In the genomic region with DNA sequence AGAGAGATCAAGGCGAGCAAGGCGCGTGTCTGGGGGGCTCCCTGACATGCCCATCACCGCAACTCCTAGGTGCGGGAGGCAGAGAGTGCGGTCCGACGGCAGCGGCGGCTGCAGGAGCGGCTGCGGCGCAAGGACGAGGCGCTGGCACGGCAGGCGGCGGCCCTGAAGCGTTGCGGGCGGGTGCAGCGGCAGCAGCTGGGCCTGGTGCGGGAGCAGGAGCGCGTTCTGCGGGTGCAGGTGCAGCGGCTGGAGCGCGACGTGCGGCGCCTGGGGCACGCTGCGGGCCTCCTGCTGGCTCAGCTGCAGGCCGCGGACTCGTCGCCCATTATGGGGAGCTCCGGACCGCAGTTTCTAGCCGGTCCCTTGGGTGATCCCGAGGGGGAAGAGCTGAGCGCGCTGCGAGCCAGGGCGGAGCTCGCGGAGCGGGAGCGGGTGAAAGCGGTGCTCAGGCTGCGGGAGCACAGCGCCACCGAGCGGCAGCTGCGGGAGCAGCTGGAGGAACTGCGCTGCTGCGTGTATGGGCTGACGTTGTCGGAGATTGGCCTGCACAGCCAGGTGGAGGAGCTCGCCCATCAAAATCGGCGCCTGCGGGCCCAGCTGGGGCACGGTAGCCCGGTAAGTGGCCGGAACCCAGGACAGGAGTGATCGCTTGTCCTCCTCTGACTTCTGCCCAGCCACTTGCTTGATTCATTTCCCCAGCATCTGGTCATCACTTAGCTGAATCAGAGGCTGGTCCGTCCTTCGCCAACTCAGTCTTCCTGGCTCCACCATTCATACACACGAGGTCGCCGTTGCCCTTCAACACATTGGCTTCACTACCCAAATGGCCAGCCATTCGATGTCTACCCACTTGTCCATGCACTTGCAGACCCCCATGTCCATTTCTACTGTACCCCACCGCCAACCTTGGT, we compare ENCODE assay signal across 8 mouse cellular contexts.
DNase-seq lines count a peak whose midpoint lies in the region; ATAC-seq and TF ChIP-seq lines count a peak whose summit lies in the region.

No protein-coding gene starts in this region.

- peak overlapping the region; percentile 55 for H3K4me2 ChIP-seq in liver, embryonic 11.5 days
- H3K4me2 ChIP-seq in neural tube, embryonic 13.5 days, result peak overlapping the region; percentile 66

- H3K4me1 ChIP-seq in liver, embryonic 11.5 days (replicated peaks; ENCODE audit: control insufficient read depth, insufficient read depth, low read length), result no peaks in the 10 kb centered on the region
- H3K4me1 ChIP-seq in neural tube, embryonic 13.5 days (replicated peaks), result peaks cover 23% of the 10 kb centered on the region
- H3K4me1 ChIP-seq in thymus, adult 2 months (replicated peaks; ENCODE audit: control insufficient read depth, insufficient read depth, low read length), result peaks cover 4% of the 10 kb centered on the region; the same call in 1 of the 2 replicates

- DNase-seq in lung, adult 18-20 months, result peak; percentile 3 to 6
- no peak for DNase-seq in lung, postnatal 25 days (ENCODE audit: low spot score)
- peak; percentile 87 to 89 for DNase-seq in cerebellum, postnatal 14 days
- peak; percentile 75 to 77 for DNase-seq in frontal cortex, postnatal 25 days (ENCODE audit: low spot score in 2 of 2)
- peak; percentile 46 for DNase-seq in kidney, postnatal 10 days
- DNase-seq in liver, embryonic 11.5 days (ENCODE audit: low spot score), result peak; percentile 44
- peak; percentile 51 for DNase-seq in thymus, adult 2 months

- no peak overlapping the region for H3K9ac ChIP-seq in liver, embryonic 11.5 days (ENCODE audit: low read depth, low read length)
- peak overlapping the region; percentile 71 for H3K9ac ChIP-seq in neural tube, embryonic 13.5 days

- TF ChIP-seq CTCF in thymus, adult 2 months (IDR thresholded peaks at IDR 0.05; ENCODE audit: borderline replicate concordance, control insufficient read depth, extremely low read depth, insufficient read depth, low read length, poor library complexity), result peak; percentile 55; the same call in 1 of the 2 replicates

- no peaks in the 10 kb centered on the region for H3K36me3 ChIP-seq in liver, embryonic 11.5 days (ENCODE audit: control insufficient read depth, insufficient read depth, low read length)
- H3K36me3 ChIP-seq in neural tube, embryonic 13.5 days, result no peaks in the 10 kb centered on the region
- no peaks in the 10 kb centered on the region for H3K36me3 ChIP-seq in thymus, adult 2 months (ENCODE audit: control insufficient read depth, insufficient read depth, low read length)

- no peak for TF ChIP-seq POLR2A in thymus, adult 2 months (IDR thresholded peaks at IDR 0.05; ENCODE audit: control insufficient read depth, extremely low read depth, insufficient read depth, low read length, poor library complexity)

- peaks cover 37% of the 10 kb centered on the region for H3K27me3 ChIP-seq in liver, embryonic 11.5 days (replicated peaks; ENCODE audit: control insufficient read depth, insufficient read depth, low read length)
- H3K27me3 ChIP-seq in neural tube, embryonic 13.5 days, result peaks cover 59% of the 10 kb centered on the region
- peaks cover 13% of the 10 kb centered on the region; the same call in 1 of the 2 replicates for H3K27me3 ChIP-seq in thymus, adult 2 months (ENCODE audit: control insufficient read depth, insufficient read depth, low read length)

- no peak for ATAC-seq in liver, embryonic 11.5 days (replicated peaks; ENCODE audit: low FRiP score)
- peak; percentile 92 for ATAC-seq in neural tube, embryonic 13.5 days (ENCODE audit: low read depth)

- 10% methylated on average over 73 of the region's 75 CpGs for WGBS in liver, embryonic 11.5 days
- WGBS in neural tube, embryonic 13.5 days, result 6% methylated on average over 75 of the region's 75 CpGs
- 10% methylated on average over 75 of the region's 75 CpGs for WGBS in thymus, adult 2 months

- peak overlapping the region; percentile 36 for H3K4me3 ChIP-seq in liver, embryonic 11.5 days (ENCODE audit: low read depth, low read length)
- H3K4me3 ChIP-seq in neural tube, embryonic 13.5 days, result peak overlapping the region; percentile 48
- H3K4me3 ChIP-seq in thymus, adult 2 months (ENCODE audit: control insufficient read depth, insufficient read depth, low read length), result no peak overlapping the region

- no peak overlapping the region for H3K27ac ChIP-seq in liver, embryonic 11.5 days (ENCODE audit: low read depth, low read length)
- peak overlapping the region; percentile 84 for H3K27ac ChIP-seq in neural tube, embryonic 13.5 days (replicated peaks)
- no peak overlapping the region for H3K27ac ChIP-seq in thymus, adult 2 months (ENCODE audit: control insufficient read depth, insufficient read depth, low read length)

- no peaks in the 10 kb centered on the region for H3K9me3 ChIP-seq in liver, embryonic 11.5 days (ENCODE audit: control insufficient read depth, low read length)
- H3K9me3 ChIP-seq in neural tube, embryonic 13.5 days, result no peaks in the 10 kb centered on the region
